Mouse (Mus musculus) stomach, embryonic 14.5 days (tissue): ENCODE measurements at regions not wholly inside any gene's neighbourhood (a gene's known extent, or its start where the extent isn't known, plus 50 kb on each side); places are given as distances from the start of the nearest gene placed in this dataset.

Experiments used
- ATAC-seq: fragments of 200-750 bp; cut with Nextera tagmentation; 2 replicates; pipeline ENCODE4 v1.8.0; 2017; ENCODE audit warnings: low read depth, moderate TSS enrichment; ENCODE audit not compliant: insufficient number of reproducible peaks, insufficient read depth, low FRiP score
- H3K27ac ChIP-seq: fragments of 300-500 bp; sonication (generic); 2 replicates; pipeline ENCODE4 v1.5.1; 2014; ENCODE audit warnings: mild to moderate bottlenecking, low read length, moderate library complexity, mixed read lengths
- H3K27me3 ChIP-seq: fragments of 300-500 bp; sonication (generic); 2 replicates; pipeline ENCODE4 v1.6.1; 2014; ENCODE audit warnings: low read length, control low read depth, mixed read lengths; ENCODE audit not compliant: control insufficient read depth, insufficient read depth
- H3K36me3 ChIP-seq: fragments of 300-500 bp; sonication (generic); 2 replicates; pipeline ENCODE4 v1.6.1; 2014; ENCODE audit warnings: mild to moderate bottlenecking, control low read depth, low read length, moderate library complexity, mixed read lengths; ENCODE audit not compliant: control insufficient read depth, insufficient read depth
- H3K4me1 ChIP-seq: fragments of 300-500 bp; sonication (generic); 2 replicates; pipeline ENCODE4 v1.6.1; 2014; ENCODE audit warnings: low read length, control low read depth, mixed read lengths; ENCODE audit not compliant: control insufficient read depth, insufficient read depth
- H3K4me2 ChIP-seq: fragments of 300-500 bp; sonication (generic); replicated peaks from 2 replicates; pipeline ENCODE4 v1.6.1; 2014; ENCODE audit warnings: low read depth, low read length, control low read depth
- H3K4me3 ChIP-seq: fragments of 300-500 bp; sonication (generic); 2 replicates; pipeline ENCODE4 v1.5.1; 2014; ENCODE audit warnings: low read depth, low read length, control low read depth
- H3K9ac ChIP-seq: fragments of 300-500 bp; sonication (generic); replicated peaks from 2 replicates; pipeline ENCODE4 v1.6.1; 2014; ENCODE audit warnings: low read depth, mild to moderate bottlenecking, control low read depth, low read length, moderate library complexity, mixed read lengths
- H3K9me3 ChIP-seq: fragments of 300-500 bp; sonication (generic); 2 replicates; pipeline ENCODE4 v1.6.1; 2016; ENCODE audit warnings: low read depth, low read length, control low read depth; ENCODE audit not compliant: control insufficient read depth
- WGBS: fragments of 180-500 bp; shearing (Covaris S2); extraction: QIAGEN DNeasy Blood & Tissue Kit; methylation state at CpG from one replicate; pipeline ENCODE4 v1.1.7; 2014; 5-methylcytosine and 5-hydroxymethylcytosine counted together

- 48% methylated on average over 2 of the region's 2 CpGs for WGBS
- Histone ChIP-seq H3K9me3 (no peaks in the 10 kb centered on the region), H3K4me3 (no peak overlapping the region), H3K4me2 (no peak overlapping the region), H3K27me3 (no peaks in the 10 kb centered on the region), H3K4me1 (no peaks in the 10 kb centered on the region), H3K27ac (no peak overlapping the region), H3K9ac (no peak overlapping the region), H3K36me3 (no peaks in the 10 kb centered on the region)
- no peak for ATAC-seq
Observed at GRCm38 (mm10) chr1:154309650-154310049, 108.7 kb downstream of the Zfp648 start.
